Mouse (Mus musculus): ENCODE measurements around the gene Coa7. TPM values are rescaled to one million over a fixed set of nuclear protein-coding genes. Genes with fewer than 3 reads are reported as not detected.

The Coa7 gene
- total RNA-seq, 4 experiments from 2014 or later, result 31.0 to 45.6 (median 36.2) TPM

- no peak for DNase-seq (ENCODE audit: low spot score)
Measured at GRCm38 (mm10) chr4:108380146-108380545, 52.2 kb downstream of the Coa7 start.

GRCm38 (mm10) chr4:108383183-108383714, 55.3 kb downstream of the Coa7 start, which contains the start of gene Shisal2a:
Gene Shisal2a, minus strand, starts transcription at chr4:108383349.
- no peak for DNase-seq (ENCODE audit: low spot score)

GRCm38 (mm10) chr4:108386087-108386486, 58.1 kb downstream of the Coa7 start:
- no peak for DNase-seq (ENCODE audit: low spot score)

- no peak for DNase-seq (ENCODE audit: low spot score)
Measured at GRCm38 (mm10) chr4:108387106-108387505, 59.2 kb downstream of the Coa7 start.

- peak; percentile 84 for DNase-seq (ENCODE audit: low spot score)
Measured at GRCm38 (mm10) chr4:108387681-108388253, 59.8 kb downstream of the Coa7 start.

GRCm38 (mm10) chr4:108388741-108389140, 60.8 kb downstream of the Coa7 start:
- DNase-seq (ENCODE audit: low spot score), result no peak

GRCm38 (mm10) chr4:108391124-108391523, 63.2 kb downstream of the Coa7 start:
- no peak for DNase-seq (ENCODE audit: low spot score)

Other genes starting within 250 kb of the Coa7 start
- gene Podn, start 231.7 kb upstream of the Coa7 start, total RNA-seq (2022), result 10 to 100 TPM; 16.0 to 26.0 (median 19.9) TPM
- 100 to 1,000 TPM; 348 to 427 (median 386) TPM for gene Scp2, start 183.1 kb upstream of the Coa7 start, total RNA-seq (2022)
- gene Echdc2, start 162.7 kb upstream of the Coa7 start, total RNA-seq (2022), result 10 to 100 TPM; 33.6 to 45.8 (median 37.9) TPM
- gene Zyg11a, start 110.1 kb upstream of the Coa7 start, total RNA-seq (2022), result under 1 TPM in 2 of 4 experiments, not detected in 2; 0.13 to 0.20 TPM
- 10 to 100 TPM; 38.1 to 41.9 (median 40.5) TPM for gene Zyg11b, start 27.0 kb upstream of the Coa7 start, total RNA-seq (2022)
- gene Shisal2a, start 55.2 kb downstream of the Coa7 start, total RNA-seq (2022), result not detected
- 1 to 10 TPM; 4.4 to 9.5 (median 6.3) TPM for gene Gpx7, start 78.8 kb downstream of the Coa7 start, total RNA-seq (2022)
- gene Tut4, start 131.3 kb downstream of the Coa7 start, total RNA-seq (2022), result 10 to 100 TPM; 14.6 to 25.2 (median 18.6) TPM